Mouse (Mus musculus) liver, embryonic 13.5 days (tissue): ENCODE measurements around the gene Muc3. TPM values are rescaled to one million over a fixed set of nuclear protein-coding genes. Genes with fewer than 3 reads are reported as not detected.

Experiments
- ATAC-seq: fragments of 200-750 bp; cut with Nextera tagmentation; 2 replicates; pipeline ENCODE4 v1.8.0; 2017; ENCODE audit warnings: low read depth, mild to moderate bottlenecking, moderate number of reproducible peaks, moderate library complexity
- DNase-seq: peaks from one replicate; pipeline ENCODE4 v3.0.0; 2022
- H3K27ac ChIP-seq: fragments of 300-500 bp; sonication (generic); 2 replicates; pipeline ENCODE4 v1.5.1; 2015; ENCODE audit warnings: moderate library complexity, mild to moderate bottlenecking, inconsistent platforms
- H3K27me3 ChIP-seq: fragments of 300-500 bp; sonication (generic); 2 replicates; pipeline ENCODE4 v1.6.1; 2015; ENCODE audit warnings: mild to moderate bottlenecking, inconsistent platforms
- H3K36me3 ChIP-seq: fragments of 300-500 bp; sonication (generic); 2 replicates; pipeline ENCODE4 v1.6.1; 2015; ENCODE audit warnings: mild to moderate bottlenecking, inconsistent platforms
- H3K4me1 ChIP-seq: fragments of 300-500 bp; sonication (generic); replicated peaks from 2 replicates; pipeline ENCODE4 v1.6.1; 2015; ENCODE audit warnings: inconsistent platforms
- H3K4me2 ChIP-seq: fragments of 300-500 bp; sonication (generic); 2 replicates; pipeline ENCODE4 v1.6.1; 2015; ENCODE audit warnings: inconsistent platforms, mild to moderate bottlenecking, moderate library complexity
- H3K4me3 ChIP-seq: fragments of 300-500 bp; sonication (generic); replicated peaks from 2 replicates; pipeline ENCODE4 v1.5.1; 2015; ENCODE audit warnings: mild to moderate bottlenecking, inconsistent platforms
- H3K9ac ChIP-seq: fragments of 300-500 bp; sonication (generic); 2 replicates; pipeline ENCODE4 v1.6.1; 2015; ENCODE audit warnings: mild to moderate bottlenecking, inconsistent platforms
- H3K9me3 ChIP-seq: fragments of 300-500 bp; sonication (generic); replicated peaks from 2 replicates; pipeline ENCODE4 v1.6.1; 2016; ENCODE audit warnings: inconsistent platforms
- WGBS: fragments of 180-500 bp; shearing (Covaris S2); methylation state at CpG from one replicate; pipeline ENCODE4 v1.1.7; 2015; ENCODE audit not compliant: insufficient replicate concordance; 5-methylcytosine and 5-hydroxymethylcytosine counted together
- polyA plus RNA-seq: library from polyadenylated mRNA; unstranded; fragments of >200 nt; fragmentation: Nextera tagmentation; extraction: Ambion mirVana; gene quantifications from 2 replicates; pipeline ENCODE4 v1.2.1, GENCODE M21; 2015

Gene Muc3
- polyA plus RNA-seq, 1 experiment from 2014 or later: not detected

DNA sequence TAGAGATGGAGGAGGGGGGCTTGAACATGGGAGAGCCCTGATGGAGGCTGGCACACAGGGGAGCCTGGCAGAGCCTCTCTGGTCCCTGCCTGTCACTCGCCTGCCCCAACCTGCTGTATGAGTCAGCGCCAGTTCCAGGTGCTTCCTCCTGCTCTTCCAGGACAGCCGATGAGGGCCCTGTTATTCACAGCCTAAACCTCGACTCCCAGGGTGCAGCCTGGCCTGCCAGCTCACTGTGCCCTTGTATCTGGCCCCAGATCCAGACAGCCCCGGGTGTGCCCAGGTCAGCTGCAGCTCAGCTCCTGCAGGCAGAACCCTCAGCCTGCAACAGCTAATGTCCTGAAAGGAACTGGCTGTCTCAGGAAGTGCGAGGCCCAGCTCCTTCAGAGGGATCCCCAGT lies 57.6 kb downstream of the Muc3 start:
- no peak for DNase-seq
- H3K9ac ChIP-seq: no peak overlapping the region; the same call in 1 of the 2 replicates
- 37% methylated on average over 6 of the region's 6 CpGs for WGBS
- no peaks in the 10 kb centered on the region for H3K9me3 ChIP-seq
- H3K4me3 ChIP-seq: no peak overlapping the region
- H3K27ac ChIP-seq: no peak overlapping the region
- H3K4me2 ChIP-seq: no peak overlapping the region
- H3K36me3 ChIP-seq: no peaks in the 10 kb centered on the region
- peaks cover 20% of the 10 kb centered on the region for H3K4me1 ChIP-seq
- H3K27me3 ChIP-seq: no peaks in the 10 kb centered on the region
- ATAC-seq: no peak

DNA sequence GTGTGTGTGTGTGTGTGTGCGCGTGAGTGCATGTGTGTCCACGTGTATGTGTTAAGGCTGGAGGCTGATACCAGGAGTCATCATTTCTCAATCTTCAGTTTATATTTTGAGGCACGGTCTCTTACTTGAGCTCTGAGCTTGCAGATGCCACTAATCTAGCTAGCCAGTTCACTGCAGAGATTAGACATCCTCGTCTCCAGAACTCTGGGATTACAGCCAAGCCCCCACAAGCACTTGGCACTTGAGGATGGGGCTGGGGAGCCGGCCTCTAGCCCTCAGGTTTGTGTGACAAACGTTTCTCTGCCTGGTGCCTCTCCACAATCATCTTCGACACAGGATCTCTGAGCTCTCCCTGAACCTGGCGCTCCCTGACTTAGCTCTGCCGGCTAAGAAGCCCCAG lies 58.3 kb downstream of the Muc3 start:
- H3K9ac ChIP-seq: no peak overlapping the region
- H3K27me3 ChIP-seq: no peaks in the 10 kb centered on the region
- no peak overlapping the region for H3K27ac ChIP-seq
- H3K4me2 ChIP-seq: no peak overlapping the region
- H3K36me3 ChIP-seq: no peaks in the 10 kb centered on the region
- H3K4me1 ChIP-seq: peaks cover 21% of the 10 kb centered on the region
- H3K9me3 ChIP-seq: no peaks in the 10 kb centered on the region
- DNase-seq (no peak), ATAC-seq (no peak)
- WGBS: 73% methylated on average over 10 of the region's 10 CpGs
- no peak overlapping the region for H3K4me3 ChIP-seq

DNA sequence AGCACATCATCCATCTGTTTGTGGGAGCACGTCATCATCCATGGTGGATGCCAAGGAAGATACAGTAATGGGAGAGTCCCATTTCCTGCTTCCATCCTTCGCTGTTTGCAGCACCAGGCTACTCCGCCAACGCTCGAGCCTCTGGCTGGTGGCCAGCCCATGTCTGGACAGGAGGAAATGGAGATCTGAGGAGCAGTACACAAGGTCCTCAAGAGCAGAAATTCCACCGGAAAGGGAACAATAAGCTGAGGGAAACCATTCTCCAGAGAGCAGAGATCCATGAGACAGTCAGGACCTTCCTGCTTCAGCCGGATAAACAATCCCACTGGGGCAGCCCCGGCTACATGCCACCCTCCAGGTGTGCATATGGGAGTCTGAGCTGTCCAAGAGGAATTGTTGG lies 61.7 kb downstream of the Muc3 start:
- H3K36me3 ChIP-seq: no peaks in the 10 kb centered on the region
- H3K4me3 ChIP-seq: no peak overlapping the region
- WGBS: 72% methylated on average over 8 of the region's 8 CpGs
- H3K27me3 ChIP-seq: no peaks in the 10 kb centered on the region
- H3K9me3 ChIP-seq: no peaks in the 10 kb centered on the region
- peaks cover 28% of the 10 kb centered on the region for H3K4me1 ChIP-seq
- H3K4me2 ChIP-seq: no peak overlapping the region
- DNase-seq: no peak
- H3K27ac ChIP-seq: no peak overlapping the region
- no peak overlapping the region for H3K9ac ChIP-seq
- no peak for ATAC-seq

DNA sequence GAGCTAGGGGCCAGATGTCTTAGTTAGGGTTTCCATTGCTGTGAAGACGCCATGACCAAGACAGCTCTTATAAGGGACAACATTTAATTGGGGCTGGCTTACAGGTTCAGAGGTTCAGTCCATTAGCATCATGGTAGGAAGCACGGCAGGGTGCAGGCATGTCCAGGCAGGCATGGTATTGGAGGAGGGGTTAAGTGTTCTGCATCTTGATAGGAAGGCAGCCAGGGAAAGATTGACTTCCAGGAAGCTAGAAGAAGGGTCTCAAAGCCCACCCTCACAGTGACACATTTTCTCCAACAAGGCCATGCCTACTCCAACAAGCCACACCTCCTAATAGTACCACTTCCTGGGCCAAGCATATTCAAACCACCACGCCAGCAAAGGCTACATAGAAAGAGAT lies 63.4 kb downstream of the Muc3 start:
- Histone ChIP-seq H3K27ac (peak overlapping the region; percentile 79), H3K9me3 (no peaks in the 10 kb centered on the region), H3K4me3 (no peak overlapping the region), H3K4me2 (no peak overlapping the region), H3K4me1 (peaks cover 25% of the 10 kb centered on the region), H3K27me3 (no peaks in the 10 kb centered on the region), H3K9ac (no peak overlapping the region), H3K36me3 (no peaks in the 10 kb centered on the region)
- ATAC-seq: no peak
- 78% methylated on average over 3 of the region's 3 CpGs for WGBS
- DNase-seq: no peak

DNA sequence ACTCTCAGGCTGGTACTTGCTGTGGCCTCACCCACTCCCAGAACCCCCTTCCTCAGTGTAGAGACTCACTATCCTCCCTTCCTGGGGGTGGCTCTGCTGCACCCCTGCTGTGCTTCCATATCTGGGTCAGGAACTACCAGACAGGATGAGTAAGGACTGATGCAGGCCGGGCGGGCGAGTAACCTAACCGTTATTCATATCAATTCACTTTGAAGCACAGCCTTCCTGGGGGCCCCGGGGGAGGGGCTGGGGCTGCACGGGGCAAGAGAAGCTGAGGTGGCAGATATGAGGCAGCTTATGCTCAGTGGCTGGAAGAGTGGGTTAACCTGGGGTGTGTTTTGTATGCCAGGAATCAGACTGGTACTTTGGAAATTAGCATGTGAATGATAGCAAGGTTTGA lies 64.1 kb downstream of the Muc3 start:
- no peaks in the 10 kb centered on the region for H3K27me3 ChIP-seq
- no peak overlapping the region for H3K4me3 ChIP-seq
- 0 out of 2 replicates have a peak overlapping the region, but pooled peaks have one; percentile 0 for H3K9ac ChIP-seq
- peak overlapping the region; percentile 20 for H3K4me2 ChIP-seq
- H3K4me1 ChIP-seq: peaks cover 27% of the 10 kb centered on the region
- peak overlapping the region; percentile 79 for H3K27ac ChIP-seq
- H3K36me3 ChIP-seq: no peaks in the 10 kb centered on the region
- no peaks in the 10 kb centered on the region for H3K9me3 ChIP-seq
- DNase-seq: peak; percentile 65
- 24% methylated on average over 6 of the region's 6 CpGs for WGBS
- peak; percentile 94 for ATAC-seq

Other genes with a start within 250 kb of the Muc3 start
- gene Ift22, start 241.2 kb downstream of the Muc3 start, polyA plus RNA-seq: 13.3 and 13.7 TPM in 2 replicates
- 190 and 196 TPM in 2 replicates for gene Fis1, start 196.0 kb downstream of the Muc3 start, polyA plus RNA-seq
- 2.3 and 3.0 TPM in 2 replicates for gene Cldn15, start 182.7 kb downstream of the Muc3 start, polyA plus RNA-seq
- gene Plod3, start 162.3 kb downstream of the Muc3 start, polyA plus RNA-seq: 12.8 and 13.7 TPM in 2 replicates
- gene Znhit1, start 161.3 kb downstream of the Muc3 start, polyA plus RNA-seq: 57.8 and 61.7 TPM in 2 replicates
- gene Vgf, start 122.9 kb downstream of the Muc3 start, polyA plus RNA-seq: not detected in 2 replicates
- 109 and 114 TPM in 2 replicates for gene Ap1s1, start 103.2 kb downstream of the Muc3 start, polyA plus RNA-seq
- 0.05 TPM in 1 of 2 replicates, not detected in the other for gene Serpine1, start 77.1 kb downstream of the Muc3 start, polyA plus RNA-seq
- gene Trim56, start 33.1 kb downstream of the Muc3 start, polyA plus RNA-seq: 8.4 and 9.9 TPM in 2 replicates
- gene Muc3a, start 63.1 kb upstream of the Muc3 start, polyA plus RNA-seq: 0.05 TPM in 1 of 2 replicates, not detected in the other
- gene Ache, start 138.2 kb upstream of the Muc3 start, polyA plus RNA-seq: 15.9 and 16.6 TPM in 2 replicates
- gene Ufsp1, start 145.3 kb upstream of the Muc3 start, polyA plus RNA-seq: 8.4 TPM in 2 replicates
- gene Srrt, start 158.4 kb upstream of the Muc3 start, polyA plus RNA-seq: 86.7 and 102 TPM in 2 replicates
- 10.1 and 10.6 TPM in 2 replicates for gene Trip6, start 165.1 kb upstream of the Muc3 start, polyA plus RNA-seq
- gene Slc12a9, start 184.3 kb upstream of the Muc3 start, polyA plus RNA-seq: 2.8 and 3.2 TPM in 2 replicates
- 5.6 and 8.1 TPM in 2 replicates for gene Ephb4, start 200.8 kb upstream of the Muc3 start, polyA plus RNA-seq